Mouse (Mus musculus): ENCODE measurements around the gene Olfr46. TPM values are rescaled to one million over a fixed set of nuclear protein-coding genes. Genes with fewer than 3 reads are reported as not detected.
"Not testable (repeated sequence)": the region's sequence is repeated elsewhere in the genome, so short reads cannot be mapped to it uniquely, and the experiment has no call there.

Olfr46 gene
- under 1 TPM in 24 of 26 experiments, not detected in 2; 0.07 to 0.27 (median 0.13) TPM for total RNA-seq (2018; cell fraction: chromatin; rRNA removed)
- not detected for total RNA-seq (2018; cell fraction: cytosol; rRNA removed)
- under 1 TPM in 4 of 26 experiments, not detected in 22; 0.08 to 0.12 (median 0.10) TPM for total RNA-seq (2018; cell fraction: nucleus; rRNA removed)
- not detected in 3 replicates for polyA plus RNA-seq (2018)

- WGBS (ENCODE audit: missing documents), result 88% methylated on average over 2 of the region's 2 CpGs
- not testable (repeated sequence) for H3K27ac ChIP-seq; H3K36me3 ChIP-seq (ENCODE audit: inconsistent target); H3K4me3 ChIP-seq (ENCODE audit: inconsistent target); H3K79me2 ChIP-seq (ENCODE audit: inconsistent target)
These were observed at the start of gene Olfr46 for GRCm38 (mm10) chr7:140600969-140601368. Olfr46 (plus strand) TSS chr7:140601269.

DNA sequence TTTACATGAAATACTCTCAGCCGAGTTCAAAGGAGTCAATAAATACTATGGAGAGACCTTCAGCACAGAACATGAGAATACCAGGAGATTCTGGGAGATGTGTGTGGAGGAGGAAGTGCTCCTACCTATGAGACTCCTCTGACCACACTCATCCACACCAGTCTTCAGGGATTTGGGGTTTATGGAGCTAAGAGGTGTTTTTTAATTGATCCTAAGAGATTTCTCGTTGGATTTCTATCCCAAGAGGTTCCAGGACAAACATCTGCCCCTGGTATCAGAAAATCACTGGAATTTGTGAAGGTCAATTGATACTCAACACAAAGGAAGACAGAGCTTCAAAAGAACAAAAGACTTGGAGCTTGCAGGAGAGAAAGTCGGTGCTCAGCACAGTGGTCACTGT, 33.5 kb upstream of the Olfr46 start, which contains the start of gene Olfr538:
Gene Olfr538 (plus strand): TSS at position 301 of the 400 bp plus-strand sequence.
- no peaks in the 10 kb centered on the region for H3K36me3 ChIP-seq (ENCODE audit: inconsistent target)
- H3K4me3 ChIP-seq (ENCODE audit: inconsistent target), result no peak within 1 kb of the TSS
- 71% methylated on average over 3 of the region's 3 CpGs for WGBS (ENCODE audit: missing documents)
- no peaks in the 10 kb centered on the region for H3K79me2 ChIP-seq (ENCODE audit: inconsistent target)
- no peak within 1 kb of the TSS for H3K27ac ChIP-seq

DNA sequence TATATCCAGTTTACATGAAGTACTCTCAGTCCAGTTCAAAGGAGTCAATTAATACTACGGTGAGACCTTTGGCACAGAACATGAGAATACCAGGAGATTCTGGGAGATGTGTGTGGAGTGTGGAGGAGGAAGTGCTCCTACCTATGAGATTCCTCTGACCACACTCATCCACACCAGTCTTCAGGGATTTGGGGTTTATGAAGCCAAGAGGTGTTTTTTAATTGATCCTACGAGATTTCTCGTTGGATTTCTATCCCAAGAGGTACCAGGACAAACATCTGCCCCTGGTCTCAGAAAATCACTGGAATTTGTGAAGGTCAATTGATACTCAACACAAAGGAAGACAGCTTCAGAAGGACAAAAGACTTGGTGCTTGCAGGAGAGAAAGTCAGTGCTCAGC, 27.6 kb downstream of the Olfr46 start, which contains the start of gene Olfr61:
Gene Olfr61 (plus strand): TSS at position 301 of the 400 bp plus-strand sequence.
- not testable (repeated sequence) for H3K27ac ChIP-seq; H3K79me2 ChIP-seq (ENCODE audit: inconsistent target); H3K36me3 ChIP-seq (ENCODE audit: inconsistent target); H3K4me3 ChIP-seq (ENCODE audit: inconsistent target)
- WGBS (ENCODE audit: missing documents), result 90% methylated on average over 3 of the region's 3 CpGs

GRCm38 (mm10) chr7:140630559-140630958, 29.5 kb downstream of the Olfr46 start:
- Histone ChIP-seq H3K36me3 (ENCODE audit: inconsistent target) (no peaks in the 10 kb centered on the region), H3K4me3 (ENCODE audit: inconsistent target) (no peak overlapping the region), H3K79me2 (ENCODE audit: inconsistent target) (no peaks in the 10 kb centered on the region), H3K27ac (no peak overlapping the region)
- WGBS (ENCODE audit: missing documents), result 82% methylated on average over 1 of the region's 1 CpGs

- Histone ChIP-seq H3K27ac (no peak within 1 kb of the TSS), H3K79me2 (ENCODE audit: inconsistent target) (no peaks in the 10 kb centered on the region), H3K4me3 (ENCODE audit: inconsistent target) (no peak within 1 kb of the TSS), H3K36me3 (ENCODE audit: inconsistent target) (no peaks in the 10 kb centered on the region)
- 89% methylated on average over 1 of the region's 1 CpGs for WGBS (ENCODE audit: missing documents)
These were observed 45.1 kb downstream of the Olfr46 start, which contains the start of gene Olfr53 for GRCm38 (mm10) chr7:140646152-140646551. Olfr53 (plus strand) TSS chr7:140646452.

DNA sequence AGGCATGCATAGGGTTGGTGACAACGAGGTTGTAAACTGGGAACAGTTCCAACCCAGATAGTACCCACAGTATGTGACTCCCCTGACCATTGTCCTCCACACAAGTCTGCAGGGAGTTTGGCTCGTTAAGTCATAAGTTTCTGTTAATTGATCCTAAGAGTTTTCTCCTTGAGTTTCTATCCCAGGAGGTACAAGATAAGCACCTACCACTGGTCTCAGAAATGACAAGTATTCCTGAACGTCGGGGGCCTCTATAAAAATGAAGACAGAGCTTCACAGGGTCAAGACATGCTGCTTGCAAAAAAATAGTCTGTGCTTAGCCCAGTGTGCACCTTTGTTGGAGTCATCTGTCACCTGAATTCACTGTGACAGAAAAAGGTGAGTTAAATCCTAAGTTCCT, 58.6 kb downstream of the Olfr46 start, which contains the start of gene Olfr539:
Gene Olfr539 (plus strand): TSS at position 301 of the 400 bp plus-strand sequence.
- H3K79me2 ChIP-seq (ENCODE audit: inconsistent target), result no peaks in the 10 kb centered on the region
- H3K27ac ChIP-seq, result no peak within 1 kb of the TSS
- no peak within 1 kb of the TSS for H3K4me3 ChIP-seq (ENCODE audit: inconsistent target)
- no peaks in the 10 kb centered on the region for H3K36me3 ChIP-seq (ENCODE audit: inconsistent target)
- WGBS (ENCODE audit: missing documents), result 67% methylated on average over 4 of the region's 4 CpGs

Other genes starting within 250 kb of the Olfr46 start
- not detected in 3 replicates for gene Olfr60, start 239.6 kb upstream of the Olfr46 start, polyA plus RNA-seq (2018)
- gene Olfr530, start 224.9 kb upstream of the Olfr46 start, polyA plus RNA-seq (2018), result not detected in 3 replicates
- gene Olfr531, start 198.4 kb upstream of the Olfr46 start, polyA plus RNA-seq (2018), result not detected in 3 replicates
- gene Olfr532, start 179.6 kb upstream of the Olfr46 start, polyA plus RNA-seq (2018), result not detected in 3 replicates
- not detected in 3 replicates for gene Olfr533, start 137.9 kb upstream of the Olfr46 start, polyA plus RNA-seq (2018)
- gene Olfr535, start 117.1 kb upstream of the Olfr46 start, polyA plus RNA-seq (2018), result not detected in 3 replicates
- not detected in 3 replicates for gene Olfr536, start 93.9 kb upstream of the Olfr46 start, polyA plus RNA-seq (2018)
- not detected in 3 replicates for gene Olfr538, start 33.4 kb upstream of the Olfr46 start, polyA plus RNA-seq (2018)
- gene Olfr61, start 27.7 kb downstream of the Olfr46 start, polyA plus RNA-seq (2018), result not detected in 3 replicates
- not detected in 3 replicates for gene Olfr53, start 45.2 kb downstream of the Olfr46 start, polyA plus RNA-seq (2018)
- gene Olfr539, start 58.7 kb downstream of the Olfr46 start, polyA plus RNA-seq (2018), result not detected in 3 replicates
- gene Olfr45, start 80.7 kb downstream of the Olfr46 start, polyA plus RNA-seq (2018), result not detected in 3 replicates
- gene Olfr541, start 96.0 kb downstream of the Olfr46 start, polyA plus RNA-seq (2018), result not detected in 3 replicates
- not detected in 3 replicates for gene Cyp2e1, start 162.5 kb downstream of the Olfr46 start, polyA plus RNA-seq (2018)
- gene Syce1, start 186.6 kb downstream of the Olfr46 start, polyA plus RNA-seq (2018), result 0.50 to 0.64 TPM in 2 of 3 replicates, not detected in the other
- gene Zfp941, start 220.9 kb downstream of the Olfr46 start, polyA plus RNA-seq (2018), result 0.17 to 0.31 TPM (median 0.19 TPM) in 3 replicates
- gene Urah, start 233.7 kb downstream of the Olfr46 start, polyA plus RNA-seq (2018), result not detected in 3 replicates
- gene Scgb1c1, start 244.3 kb downstream of the Olfr46 start, polyA plus RNA-seq (2018), result not detected in 3 replicates
- not detected in 3 replicates for gene Odf3, start 246.5 kb downstream of the Olfr46 start, polyA plus RNA-seq (2018)

Data from macrophage (primary cell).